Mouse (Mus musculus) lung, embryonic 14.5 days (tissue): ENCODE measurements around the gene Gstm6. TPM values are rescaled to one million over a fixed set of nuclear protein-coding genes. Genes with fewer than 3 reads are reported as not detected.
A peak's percentile ranks its signal among the peaks of the same experiment; 100 is the strongest.

Experiments used
- ATAC-seq: fragments of 200-750 bp; cut with Nextera tagmentation; 2 replicates; pipeline ENCODE4 v1.8.0; 2017; ENCODE audit warnings: mild to moderate bottlenecking, moderate TSS enrichment, moderate library complexity; ENCODE audit not compliant: insufficient read depth
- DNase-seq: peaks from one replicate; pipeline ENCODE4 v3.0.0-alpha.2; 2015
- H3K27ac ChIP-seq: fragments of 300-500 bp; sonication (generic); 2 replicates; pipeline ENCODE4 v1.5.1; 2014; ENCODE audit warnings: low read depth, mild to moderate bottlenecking, moderate library complexity
- H3K27me3 ChIP-seq: fragments of 300-500 bp; sonication (generic); 2 replicates; pipeline ENCODE4 v1.6.1; 2014; ENCODE audit warnings: low read length, control low read depth; ENCODE audit not compliant: insufficient read depth
- H3K36me3 ChIP-seq: fragments of 300-500 bp; sonication (generic); 2 replicates; pipeline ENCODE4 v1.6.1; 2014; ENCODE audit warnings: control low read depth; ENCODE audit not compliant: insufficient read depth
- H3K4me1 ChIP-seq: fragments of 300-500 bp; sonication (generic); 2 replicates; pipeline ENCODE4 v1.6.1; 2014; ENCODE audit warnings: antibody characterized with exemption, control low read depth; ENCODE audit not compliant: insufficient read depth
- H3K4me2 ChIP-seq: fragments of 300-500 bp; sonication (generic); 2 replicates; pipeline ENCODE4 v1.6.1; 2014; ENCODE audit warnings: mild to moderate bottlenecking
- H3K4me3 ChIP-seq: fragments of 300-500 bp; sonication (generic); 2 replicates; pipeline ENCODE4 v1.5.1; 2014; ENCODE audit warnings: low read depth, low read length
- H3K9ac ChIP-seq: fragments of 300-500 bp; sonication (generic); 2 replicates; pipeline ENCODE4 v1.6.1; 2014
- H3K9me3 ChIP-seq: fragments of 300-500 bp; sonication (generic); 2 replicates; pipeline ENCODE4 v1.6.1; 2016; ENCODE audit warnings: low read depth, low read length, control low read depth
- CTCF ChIP-seq: IDR thresholded peaks from 2 replicates; pipeline ENCODE4 v1.5.1; 2016; ENCODE audit warnings: antibody characterized with exemption, low read depth
- WGBS: fragments of 180-500 bp; shearing (Covaris S2); extraction: QIAGEN DNeasy Blood & Tissue Kit; methylation state at CpG from one replicate; pipeline ENCODE4 v1.1.7; 2014; 5-methylcytosine and 5-hydroxymethylcytosine counted together
- polyA plus RNA-seq: library from polyadenylated mRNA; unstranded; fragments of >200 nt; fragmentation: Nextera tagmentation; extraction: Ambion mirVana; gene quantifications from 2 replicates; pipeline ENCODE4 v1.2.1, GENCODE M21; 2014

Gene Gstm6
- polyA plus RNA-seq, 1 experiment from 2014 or later = 2.2 TPM

GRCm38 (mm10) chr3:107931134-107931533 lies 12.4 kb downstream of the Gstm6 start:
- Histone ChIP-seq H3K4me2 (peak overlapping the region; percentile 58), H3K4me3 (peak overlapping the region; percentile 16), H3K4me1 (no peaks in the 10 kb centered on the region), H3K36me3 (no peaks in the 10 kb centered on the region), H3K27me3 (no peaks in the 10 kb centered on the region), H3K9me3 (no peaks in the 10 kb centered on the region), H3K27ac (peak overlapping the region; percentile 56), H3K9ac (no peak overlapping the region)
- DNase-seq (peak; percentile 8), ATAC-seq (no peak)
- 71% methylated on average over 2 of the region's 2 CpGs for WGBS
- no peak for TF ChIP-seq CTCF

GRCm38 (mm10) chr3:107929731-107930130 lies 13.8 kb downstream of the Gstm6 start:
- H3K36me3 ChIP-seq = no peaks in the 10 kb centered on the region
- H3K27me3 ChIP-seq = no peaks in the 10 kb centered on the region
- no peaks in the 10 kb centered on the region for H3K9me3 ChIP-seq
- no peaks in the 10 kb centered on the region for H3K4me1 ChIP-seq
- no peak for TF ChIP-seq CTCF
- no peak overlapping the region for H3K27ac ChIP-seq
- 65% methylated on average over 4 of the region's 4 CpGs for WGBS
- DNase-seq = no peak
- H3K4me3 ChIP-seq = no peak overlapping the region
- no peak for ATAC-seq
- H3K4me2 ChIP-seq = no peak overlapping the region
- no peak overlapping the region for H3K9ac ChIP-seq

GRCm38 (mm10) chr3:107929243-107929642 lies 14.3 kb downstream of the Gstm6 start:
- WGBS = 67% methylated on average over 4 of the region's 4 CpGs
- no peak for ATAC-seq
- no peaks in the 10 kb centered on the region for H3K9me3 ChIP-seq
- no peak overlapping the region for H3K4me3 ChIP-seq
- no peak overlapping the region for H3K27ac ChIP-seq
- H3K4me2 ChIP-seq = no peak overlapping the region
- no peaks in the 10 kb centered on the region for H3K4me1 ChIP-seq
- DNase-seq = no peak
- H3K27me3 ChIP-seq = no peaks in the 10 kb centered on the region
- H3K9ac ChIP-seq = no peak overlapping the region
- TF ChIP-seq CTCF = no peak
- no peaks in the 10 kb centered on the region for H3K36me3 ChIP-seq

- H3K27ac ChIP-seq = no peak overlapping the region
- TF ChIP-seq CTCF = no peak
- ATAC-seq (no peak), DNase-seq (no peak)
- no peak overlapping the region for H3K4me2 ChIP-seq
- no peak overlapping the region for H3K9ac ChIP-seq
- no peaks in the 10 kb centered on the region for H3K36me3 ChIP-seq
- no peaks in the 10 kb centered on the region for H3K4me1 ChIP-seq
- 60% methylated on average over 11 of the region's 11 CpGs for WGBS
- no peaks in the 10 kb centered on the region for H3K9me3 ChIP-seq
- H3K27me3 ChIP-seq = no peaks in the 10 kb centered on the region
- H3K4me3 ChIP-seq = no peak overlapping the region
Measured at GRCm38 (mm10) chr3:107928691-107929090, 14.9 kb downstream of the Gstm6 start.

GRCm38 (mm10) chr3:107927841-107928240 lies 15.7 kb downstream of the Gstm6 start:
- Histone ChIP-seq H3K4me1 (no peaks in the 10 kb centered on the region), H3K36me3 (no peaks in the 10 kb centered on the region), H3K9ac (no peak overlapping the region), H3K27me3 (no peaks in the 10 kb centered on the region), H3K4me2 (no peak overlapping the region), H3K4me3 (no peak overlapping the region), H3K27ac (no peak overlapping the region), H3K9me3 (no peaks in the 10 kb centered on the region)
- DNase-seq (no peak), ATAC-seq (no peak)
- no peak for TF ChIP-seq CTCF
- 92% methylated on average over 3 of the region's 3 CpGs for WGBS

- H3K4me1 ChIP-seq = no peaks in the 10 kb centered on the region
Measured at GRCm38 (mm10) chr3:107925335-107925734, 18.2 kb downstream of the Gstm6 start.

GRCm38 (mm10) chr3:107920348-107920747 lies 23.2 kb downstream of the Gstm6 start:
- H3K27me3 ChIP-seq = no peaks in the 10 kb centered on the region
- H3K36me3 ChIP-seq = no peaks in the 10 kb centered on the region
- H3K9ac ChIP-seq = no peak overlapping the region
- no peaks in the 10 kb centered on the region for H3K9me3 ChIP-seq
- H3K4me2 ChIP-seq = no peak overlapping the region
- 92% methylated on average over 5 of the region's 5 CpGs for WGBS
- no peaks in the 10 kb centered on the region for H3K4me1 ChIP-seq
- ATAC-seq = no peak
- no peak overlapping the region for H3K4me3 ChIP-seq
- no peak for TF ChIP-seq CTCF
- no peak for DNase-seq
- no peak overlapping the region for H3K27ac ChIP-seq

More at GRCm38 (mm10) chr3:107925335-107925734, 18.2 kb downstream of the Gstm6 start:
- H3K9ac ChIP-seq = no peak overlapping the region
- no peaks in the 10 kb centered on the region for H3K9me3 ChIP-seq
- WGBS = 86% methylated on average over 3 of the region's 3 CpGs
- no peak for ATAC-seq
- H3K27ac ChIP-seq = no peak overlapping the region
- TF ChIP-seq CTCF = no peak
- no peaks in the 10 kb centered on the region for H3K36me3 ChIP-seq
- DNase-seq = no peak
- no peak overlapping the region for H3K4me2 ChIP-seq
- no peak overlapping the region for H3K4me3 ChIP-seq
- no peaks in the 10 kb centered on the region for H3K27me3 ChIP-seq
